Mouse (Mus musculus): Measurements from ENCODE around the gene Zfhx3. TPM values are rescaled to one million over a fixed set of nuclear protein-coding genes. Genes with fewer than 3 reads are reported as not detected.
A peak's percentile ranks its signal among the peaks of the same experiment; 100 is the strongest.

Zfhx3 gene
- polyA plus RNA-seq, 1 experiment from 2014 or later = 6.2 TPM

DNA sequence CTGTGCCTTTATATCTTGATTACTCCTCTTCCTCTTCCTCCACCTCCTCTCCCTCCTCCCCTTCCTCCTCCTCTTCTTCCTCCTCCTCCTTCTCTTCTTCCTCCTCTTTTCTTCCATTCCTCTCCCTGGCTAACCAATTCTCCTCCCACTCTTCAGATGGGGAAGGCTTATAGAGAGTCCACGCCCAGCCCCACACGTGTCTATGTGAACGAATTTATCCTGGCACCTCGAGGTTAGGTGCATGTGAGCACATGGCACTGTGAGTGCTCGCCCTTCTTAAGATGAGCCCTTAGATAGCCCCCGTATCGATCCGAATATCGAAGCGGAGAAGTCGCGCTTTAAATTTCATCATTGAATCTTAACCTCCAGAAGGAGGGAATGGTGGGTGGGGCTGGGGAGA, 359.2 kb downstream of the Zfhx3 start:
- no peak overlapping the region for H3K27ac ChIP-seq (replicated peaks)
- WGBS = 84% methylated on average over 12 of the region's 12 CpGs
- H3K9ac ChIP-seq = no peak overlapping the region
- H3K4me1 ChIP-seq = no peaks in the 10 kb centered on the region
- ATAC-seq (ENCODE audit: extremely low read depth, insufficient number of reproducible peaks, low FRiP score, low TSS enrichment) = no peak
- H3K27me3 ChIP-seq (replicated peaks) = no peaks in the 10 kb centered on the region
- H3K4me2 ChIP-seq = no peak overlapping the region
- H3K36me3 ChIP-seq = no peaks in the 10 kb centered on the region
- H3K4me3 ChIP-seq = no peak overlapping the region
- H3K9me3 ChIP-seq = no peaks in the 10 kb centered on the region

DNA sequence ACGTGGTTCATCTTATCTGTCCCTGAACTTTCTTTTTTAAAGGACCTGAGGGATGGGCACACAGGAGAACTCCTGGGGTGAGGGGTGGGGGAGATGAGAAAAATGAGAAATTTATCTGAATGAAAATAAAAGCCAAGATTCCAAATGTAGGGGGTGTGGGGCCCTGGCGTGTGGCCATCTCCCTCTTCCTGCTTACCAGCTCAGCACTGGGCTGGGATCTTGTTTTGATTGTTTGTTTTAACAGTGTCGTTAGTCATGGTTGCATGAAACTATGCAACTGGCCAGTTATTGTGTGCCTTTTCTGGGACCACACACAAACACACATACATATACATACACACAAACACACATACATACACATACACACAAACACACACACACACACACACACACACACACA, 362.9 kb downstream of the Zfhx3 start:
- no peak overlapping the region for H3K27ac ChIP-seq (replicated peaks)
- H3K36me3 ChIP-seq = no peaks in the 10 kb centered on the region
- no peaks in the 10 kb centered on the region for H3K4me1 ChIP-seq
- H3K9me3 ChIP-seq = no peaks in the 10 kb centered on the region
- no peaks in the 10 kb centered on the region for H3K27me3 ChIP-seq (replicated peaks)
- no peak overlapping the region for H3K4me2 ChIP-seq
- 56% methylated on average over 3 of the region's 3 CpGs for WGBS
- ATAC-seq (ENCODE audit: extremely low read depth, insufficient number of reproducible peaks, low FRiP score, low TSS enrichment) = no peak
- H3K9ac ChIP-seq = no peak overlapping the region
- H3K4me3 ChIP-seq = no peak overlapping the region

DNA sequence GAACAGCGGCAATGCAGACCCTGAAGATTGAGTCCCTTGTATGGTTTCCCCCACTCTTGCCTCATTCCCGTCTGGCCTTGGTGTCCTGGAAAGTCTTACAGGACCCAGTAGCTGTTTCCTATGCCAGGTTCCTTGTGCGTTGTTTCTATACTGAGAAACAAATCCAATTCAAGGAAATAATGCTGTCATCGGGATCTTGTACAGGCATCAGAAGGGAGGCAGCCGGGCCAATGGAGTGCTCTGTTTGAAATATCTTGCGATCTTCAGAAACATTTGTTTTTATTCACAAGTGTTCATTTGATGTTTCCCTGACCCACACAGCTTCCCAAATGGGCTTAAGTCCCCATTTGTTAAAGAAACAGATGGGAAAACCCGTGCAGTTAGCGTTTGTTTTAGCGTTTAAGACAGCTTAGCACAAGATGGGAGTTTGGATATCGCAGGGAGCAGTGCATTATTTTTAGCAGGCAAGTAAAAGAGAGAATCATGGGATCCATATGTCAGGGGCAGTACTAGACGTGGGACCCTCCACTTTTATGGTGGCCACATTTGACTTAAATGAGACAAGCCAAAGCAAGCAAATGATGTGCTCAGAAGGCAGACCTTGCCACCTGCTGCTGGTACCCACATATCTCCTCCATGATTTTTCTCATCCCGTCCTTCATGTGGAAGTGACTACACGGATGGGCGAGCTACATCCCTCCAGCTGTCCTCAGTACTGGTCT, 367.2 kb downstream of the Zfhx3 start:
- no peaks in the 10 kb centered on the region for H3K9me3 ChIP-seq
- H3K27ac ChIP-seq (replicated peaks) = no peak overlapping the region
- no peaks in the 10 kb centered on the region for H3K36me3 ChIP-seq
- no peaks in the 10 kb centered on the region for H3K4me1 ChIP-seq
- H3K4me3 ChIP-seq = no peak overlapping the region
- WGBS = 70% methylated on average over 14 of the region's 14 CpGs
- no peak overlapping the region for H3K4me2 ChIP-seq
- no peaks in the 10 kb centered on the region for H3K27me3 ChIP-seq (replicated peaks)
- H3K9ac ChIP-seq = no peak overlapping the region
- ATAC-seq (ENCODE audit: extremely low read depth, insufficient number of reproducible peaks, low FRiP score, low TSS enrichment) = no peak

DNA sequence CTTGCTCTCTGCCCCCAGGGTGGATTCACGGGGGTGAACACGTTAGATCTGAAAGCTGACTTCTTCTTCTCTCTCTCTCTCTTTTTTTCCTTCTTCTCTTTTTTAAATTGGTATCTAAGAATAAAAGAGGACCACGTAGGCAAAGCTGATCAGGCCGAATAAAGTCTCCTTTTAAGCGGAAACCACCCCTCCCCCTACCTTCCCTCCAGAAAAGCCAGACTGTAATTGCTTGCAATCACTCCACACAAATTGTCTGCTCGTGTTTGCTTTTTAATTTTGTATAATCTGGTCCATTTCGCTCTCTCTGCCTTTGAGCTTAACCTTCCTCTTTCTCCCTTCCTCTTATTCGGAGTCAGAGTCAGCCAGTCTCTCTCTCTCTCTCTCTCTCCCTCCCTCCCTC, 372.6 kb downstream of the Zfhx3 start:
- Histone ChIP-seq H3K27ac (replicated peaks) (no peak overlapping the region), H3K4me3 (no peak overlapping the region), H3K9me3 (no peaks in the 10 kb centered on the region), H3K4me1 (no peaks in the 10 kb centered on the region), H3K9ac (no peak overlapping the region), H3K36me3 (no peaks in the 10 kb centered on the region), H3K4me2 (no peak overlapping the region), H3K27me3 (replicated peaks) (no peaks in the 10 kb centered on the region)
- ATAC-seq (ENCODE audit: extremely low read depth, insufficient number of reproducible peaks, low FRiP score, low TSS enrichment) = no peak
- WGBS = 48% methylated on average over 8 of the region's 8 CpGs

DNA sequence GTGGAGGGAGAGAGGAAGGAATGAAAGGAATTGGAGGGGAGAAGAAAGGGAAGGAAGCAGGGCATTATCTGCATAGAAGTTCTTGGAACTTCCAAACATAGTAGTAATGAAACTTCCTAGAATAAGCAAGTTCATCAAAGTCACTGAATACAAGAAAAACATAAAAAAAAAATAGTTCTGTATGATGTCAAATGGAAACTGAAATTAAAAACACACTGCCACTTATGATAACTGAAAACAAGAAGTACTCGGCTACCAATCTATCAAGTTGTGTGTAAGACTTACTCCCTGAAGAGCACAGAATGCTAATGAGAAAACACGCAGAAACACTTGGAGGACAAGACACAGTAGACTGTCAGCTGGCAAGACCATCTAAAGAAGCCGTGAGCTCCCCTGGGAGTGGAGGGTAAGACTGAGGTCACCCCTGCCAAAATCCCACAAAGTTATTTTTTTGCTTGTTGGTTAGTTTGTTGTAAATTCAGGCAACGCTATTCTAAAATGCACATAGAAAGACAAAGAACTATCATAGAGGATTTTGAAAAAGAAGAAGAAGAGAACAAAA, 375.2 kb downstream of the Zfhx3 start:
- Histone ChIP-seq H3K9me3 (0 out of 2 replicates have a peak, but pooled peaks cover 2% of the 10 kb centered on the region), H3K9ac (no peak overlapping the region), H3K4me2 (no peak overlapping the region), H3K27ac (replicated peaks) (no peak overlapping the region), H3K36me3 (no peaks in the 10 kb centered on the region), H3K27me3 (replicated peaks) (no peaks in the 10 kb centered on the region), H3K4me1 (no peaks in the 10 kb centered on the region), H3K4me3 (no peak overlapping the region)
- ATAC-seq (ENCODE audit: extremely low read depth, insufficient number of reproducible peaks, low FRiP score, low TSS enrichment) = no peak
- 69% methylated on average over 4 of the region's 4 CpGs for WGBS

DNA sequence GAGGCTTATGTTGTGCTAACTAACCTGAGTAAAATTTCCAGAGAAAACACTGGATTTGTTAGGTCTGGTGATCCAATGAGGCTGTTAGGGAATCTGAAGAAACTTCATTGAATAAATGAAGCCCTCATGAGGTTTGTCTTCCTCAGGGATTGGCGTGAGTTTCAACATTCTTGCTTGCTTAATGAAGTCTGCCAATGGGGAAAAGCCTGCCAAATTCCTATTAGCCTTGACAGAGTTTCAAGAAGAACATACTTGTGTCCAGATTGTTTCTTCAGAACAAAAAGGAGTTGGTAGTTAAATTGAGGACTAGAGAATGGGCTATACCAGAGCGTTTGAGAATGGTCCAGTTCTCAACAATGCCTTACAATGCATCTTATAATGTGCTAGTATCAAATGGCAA, 385.3 kb downstream of the Zfhx3 start:
- Histone ChIP-seq H3K9ac (no peak overlapping the region), H3K4me3 (no peak overlapping the region), H3K27me3 (replicated peaks) (no peaks in the 10 kb centered on the region), H3K4me2 (no peak overlapping the region), H3K4me1 (no peaks in the 10 kb centered on the region), H3K27ac (replicated peaks) (no peak overlapping the region), H3K36me3 (no peaks in the 10 kb centered on the region), H3K9me3 (no peaks in the 10 kb centered on the region)
- WGBS = 69% methylated on average over 2 of the region's 2 CpGs
- ATAC-seq (ENCODE audit: extremely low read depth, insufficient number of reproducible peaks, low FRiP score, low TSS enrichment) = no peak

DNA sequence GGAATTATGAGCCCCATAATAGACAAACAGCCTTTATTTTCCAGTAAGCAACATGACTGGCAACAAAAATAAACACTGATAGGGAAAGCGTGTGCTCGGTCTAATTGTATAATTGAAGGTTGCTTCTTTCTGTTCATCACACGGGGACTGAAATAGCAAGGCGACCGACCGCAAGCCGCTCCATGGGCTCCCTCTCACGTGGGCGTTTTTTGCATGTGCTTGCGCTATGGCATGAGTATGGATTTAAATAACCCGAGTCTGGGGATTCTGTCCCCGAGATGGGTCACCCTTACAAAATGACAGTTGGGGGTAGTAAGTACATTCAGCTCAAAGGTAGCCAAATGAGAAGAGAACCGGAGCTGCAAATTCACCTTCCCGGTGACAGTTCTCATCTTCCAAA, 405.9 kb downstream of the Zfhx3 start:
- H3K9me3 ChIP-seq = no peaks in the 10 kb centered on the region
- peak overlapping the region; percentile 18; the same call in 1 of the 2 replicates for H3K4me3 ChIP-seq
- no peak overlapping the region for H3K9ac ChIP-seq
- 49% methylated on average over 14 of the region's 14 CpGs for WGBS
- H3K4me1 ChIP-seq = no peaks in the 10 kb centered on the region
- no peaks in the 10 kb centered on the region for H3K27me3 ChIP-seq (replicated peaks)
- H3K36me3 ChIP-seq = no peaks in the 10 kb centered on the region
- peak overlapping the region; percentile 55 for H3K4me2 ChIP-seq
- H3K27ac ChIP-seq (replicated peaks) = no peak overlapping the region
- ATAC-seq (ENCODE audit: extremely low read depth, insufficient number of reproducible peaks, low FRiP score, low TSS enrichment) = no peak

DNA sequence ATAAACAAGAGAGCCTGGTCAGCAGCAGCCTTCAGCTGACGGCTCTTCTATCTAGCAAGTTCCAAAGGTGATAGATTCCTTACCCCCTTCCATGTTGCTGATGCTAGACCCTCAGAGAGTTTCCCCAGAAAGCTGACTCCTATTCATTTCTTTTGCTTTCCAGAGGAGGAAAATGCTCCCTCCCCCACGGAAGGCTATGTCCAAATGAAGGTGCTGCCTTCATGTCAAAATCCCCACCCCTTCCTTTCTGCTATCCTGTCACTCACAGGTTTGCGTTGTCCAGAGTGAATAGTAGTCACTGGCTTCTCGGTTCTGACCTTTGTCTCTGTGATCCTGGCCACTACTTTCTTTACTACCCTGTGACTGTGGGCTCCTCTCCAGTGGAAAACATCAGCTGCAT, 406.3 kb downstream of the Zfhx3 start:
- Histone ChIP-seq H3K4me3 (peak overlapping the region; percentile 18; the same call in 1 of the 2 replicates), H3K9ac (no peak overlapping the region), H3K27me3 (replicated peaks) (no peaks in the 10 kb centered on the region), H3K27ac (replicated peaks) (no peak overlapping the region), H3K36me3 (no peaks in the 10 kb centered on the region), H3K4me2 (peak overlapping the region; percentile 55), H3K4me1 (no peaks in the 10 kb centered on the region), H3K9me3 (no peaks in the 10 kb centered on the region)
- ATAC-seq (ENCODE audit: extremely low read depth, insufficient number of reproducible peaks, low FRiP score, low TSS enrichment) = no peak
- WGBS = 22% methylated on average over 4 of the region's 4 CpGs

DNA sequence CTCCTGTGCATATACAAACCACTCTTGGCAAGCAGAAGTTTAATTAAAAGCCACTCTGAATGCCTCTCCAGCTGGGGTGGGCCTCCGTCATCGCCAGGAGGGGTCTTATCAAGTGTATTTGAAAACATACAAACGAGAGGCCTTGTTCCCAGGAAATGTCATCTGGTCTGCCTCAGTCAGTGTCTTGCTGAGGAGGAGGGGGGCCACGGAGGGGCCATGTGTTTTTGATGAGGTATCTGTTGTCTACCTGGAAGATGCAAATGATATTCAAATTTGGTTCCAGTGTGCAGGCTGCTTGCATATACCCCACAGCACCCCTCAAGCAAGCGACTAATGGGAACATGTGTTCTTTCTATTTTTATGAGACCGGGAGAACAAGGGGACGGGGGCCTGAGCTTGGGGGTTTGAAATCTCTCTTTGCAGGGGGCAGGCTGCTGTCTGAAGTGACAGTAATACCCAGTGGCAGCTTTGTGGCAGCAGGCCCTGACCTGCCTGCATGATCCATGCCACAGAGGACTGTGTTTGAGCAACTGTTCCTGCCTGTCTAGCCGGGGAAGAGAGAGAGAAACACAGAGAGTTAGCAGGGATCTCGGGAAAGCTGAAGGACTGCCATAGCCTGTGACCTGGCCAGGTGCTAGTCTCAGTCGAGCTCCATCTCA, 412.8 kb downstream of the Zfhx3 start:
- no peak overlapping the region for H3K4me2 ChIP-seq
- 24% methylated on average over 10 of the region's 10 CpGs for WGBS
- no peaks in the 10 kb centered on the region for H3K9me3 ChIP-seq

DNA sequence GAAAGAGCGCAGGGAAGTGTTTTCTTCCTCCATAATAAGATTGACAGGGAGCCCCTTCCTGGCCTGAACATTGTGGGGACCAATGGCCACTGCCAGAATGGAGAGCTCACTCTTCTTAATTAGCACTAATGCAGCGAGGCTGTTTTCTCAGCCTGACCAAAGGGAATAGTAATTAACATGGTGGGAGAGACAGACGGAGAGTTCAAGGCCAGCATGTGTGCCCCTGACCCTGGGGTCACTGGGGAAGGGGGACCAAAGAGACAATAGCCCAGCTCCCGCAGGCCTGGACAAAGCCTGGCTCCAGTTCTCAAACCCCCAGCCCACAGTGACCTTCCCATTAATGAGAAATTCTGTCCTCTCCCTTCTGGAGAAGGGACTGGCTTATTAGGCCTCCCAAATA, 419.0 kb downstream of the Zfhx3 start:
- WGBS = 66% methylated on average over 4 of the region's 4 CpGs
- Histone ChIP-seq H3K4me2 (no peak overlapping the region), H3K9ac (no peak overlapping the region), H3K4me3 (no peak overlapping the region), H3K27me3 (replicated peaks) (no peaks in the 10 kb centered on the region), H3K36me3 (no peaks in the 10 kb centered on the region), H3K9me3 (no peaks in the 10 kb centered on the region), H3K4me1 (no peaks in the 10 kb centered on the region), H3K27ac (replicated peaks) (no peak overlapping the region)
- ATAC-seq (ENCODE audit: extremely low read depth, insufficient number of reproducible peaks, low FRiP score, low TSS enrichment) = no peak

More for the DNA sequence above, 412.8 kb downstream of the Zfhx3 start:
- no peak overlapping the region for H3K27ac ChIP-seq (replicated peaks)
- H3K4me3 ChIP-seq = no peak overlapping the region
- peaks cover 10% of the 10 kb centered on the region for H3K4me1 ChIP-seq
- ATAC-seq (ENCODE audit: extremely low read depth, insufficient number of reproducible peaks, low FRiP score, low TSS enrichment) = no peak; the same call in 1 of the 2 replicates
- H3K9ac ChIP-seq = no peak overlapping the region
- no peaks in the 10 kb centered on the region for H3K36me3 ChIP-seq
- H3K27me3 ChIP-seq (replicated peaks) = no peaks in the 10 kb centered on the region

DNA sequence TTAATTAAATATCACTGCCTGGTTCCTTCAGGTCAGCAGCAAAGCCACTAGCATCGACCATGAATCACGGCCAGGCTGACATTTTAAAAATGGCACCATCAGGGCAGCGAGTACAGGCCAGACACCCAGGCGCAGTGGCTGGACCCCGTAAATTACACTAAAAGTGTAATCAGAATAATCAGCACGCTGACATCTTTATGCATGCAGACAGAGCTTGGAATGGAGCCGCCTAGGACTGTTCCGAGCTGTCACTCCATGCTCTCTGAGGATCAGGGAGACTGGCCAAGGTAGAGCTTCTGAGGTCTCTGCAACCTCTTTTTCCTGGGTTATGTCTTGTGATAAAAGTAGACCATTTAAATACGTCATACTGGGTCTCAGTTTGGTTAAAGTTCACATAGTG, 420.0 kb downstream of the Zfhx3 start:
- 78% methylated on average over 9 of the region's 9 CpGs for WGBS
- Histone ChIP-seq H3K4me1 (no peaks in the 10 kb centered on the region), H3K27me3 (replicated peaks) (no peaks in the 10 kb centered on the region), H3K27ac (replicated peaks) (no peak overlapping the region), H3K4me3 (no peak overlapping the region), H3K9ac (no peak overlapping the region), H3K4me2 (no peak overlapping the region), H3K9me3 (no peaks in the 10 kb centered on the region), H3K36me3 (no peaks in the 10 kb centered on the region)
- no peak for ATAC-seq (ENCODE audit: extremely low read depth, insufficient number of reproducible peaks, low FRiP score, low TSS enrichment)

DNA sequence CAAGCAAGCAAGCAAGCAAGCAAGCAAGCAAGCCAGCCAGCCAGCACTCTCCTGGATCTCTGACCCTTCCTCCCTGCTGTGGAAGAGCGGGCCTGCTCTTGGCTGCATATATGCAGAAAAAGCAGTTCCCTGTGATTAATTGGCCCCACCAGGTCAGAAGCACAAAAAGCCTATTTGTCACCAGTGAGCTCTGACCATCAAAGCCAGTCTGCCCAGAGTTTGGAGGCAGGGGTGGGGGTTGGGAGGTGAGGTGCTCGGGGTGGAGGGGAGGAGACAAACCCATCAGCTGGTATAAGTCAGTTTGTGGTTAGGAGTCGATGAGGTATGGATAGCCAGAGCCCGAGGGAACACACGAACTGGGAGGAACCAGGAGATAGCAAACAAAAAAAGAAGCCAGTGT, 421.0 kb downstream of the Zfhx3 start:
- WGBS = 21% methylated on average over 5 of the region's 5 CpGs
- Histone ChIP-seq H3K9me3 (no peaks in the 10 kb centered on the region), H3K27ac (replicated peaks) (no peak overlapping the region), H3K4me2 (no peak overlapping the region), H3K4me1 (no peaks in the 10 kb centered on the region), H3K9ac (no peak overlapping the region), H3K27me3 (replicated peaks) (no peaks in the 10 kb centered on the region), H3K36me3 (no peaks in the 10 kb centered on the region), H3K4me3 (no peak overlapping the region)
- ATAC-seq (ENCODE audit: extremely low read depth, insufficient number of reproducible peaks, low FRiP score, low TSS enrichment) = no peak
